Mouse (Mus musculus) cerebellum, postnatal 14 days (tissue): Measurements from ENCODE around the gene Eif3k.

Experiments used
- DNase-seq, 2 experiments: peaks; one replicate each; pipeline ENCODE4 v3.0.0; 2021; ENCODE audit warnings: mixed read lengths in 2 of 2

Gene Eif3k

DNA sequence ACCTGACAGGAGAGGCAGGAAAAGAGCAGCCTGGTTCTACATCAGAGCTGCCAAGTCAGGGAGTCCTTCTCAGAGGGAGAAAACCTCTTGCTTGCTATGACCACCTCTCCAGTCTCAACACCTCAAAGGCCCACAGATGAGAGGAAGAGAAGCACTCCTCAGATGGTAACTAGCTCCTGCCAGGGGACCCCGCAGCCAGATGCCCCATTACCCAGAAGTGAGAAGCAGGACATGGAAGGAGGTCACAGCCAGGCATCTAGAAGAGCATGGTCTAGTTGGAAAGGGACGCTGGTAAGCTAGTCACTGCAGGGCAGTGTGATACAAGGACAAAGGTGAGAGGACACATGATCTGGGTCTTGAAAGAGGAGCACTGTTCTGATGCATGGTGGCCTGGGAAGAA is 47.8 kb downstream of the Eif3k start:
- no peak for DNase-seq

DNA sequence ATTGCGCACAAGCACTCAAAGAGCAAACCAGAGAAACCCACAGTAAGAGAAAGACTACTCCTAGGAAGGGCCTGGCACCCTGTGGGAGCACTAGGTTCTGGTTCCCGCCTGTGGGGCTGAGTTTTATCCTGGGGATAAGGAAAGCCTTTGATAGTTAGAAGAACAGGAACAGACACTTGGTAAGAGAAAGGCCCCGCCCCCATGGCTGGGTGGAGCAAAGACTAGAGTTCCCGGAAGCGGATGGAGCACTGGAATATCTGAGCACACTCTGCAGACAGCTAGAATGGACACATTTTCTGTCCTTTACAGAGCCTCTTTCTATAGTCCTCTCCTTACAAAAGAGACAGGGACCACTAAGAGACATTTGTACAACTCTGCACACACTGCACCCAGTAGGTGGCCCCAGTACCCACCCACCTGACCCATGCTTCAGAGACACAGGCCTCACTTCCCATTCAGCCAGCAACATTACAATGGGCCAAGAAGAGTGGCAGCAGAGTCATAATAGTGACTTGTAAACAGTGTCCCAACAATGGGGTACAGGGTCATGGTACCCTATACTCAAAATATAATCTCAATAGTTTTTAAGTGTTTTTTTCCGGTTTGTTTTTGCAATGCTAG is 49.1 kb downstream of the Eif3k start:
- no peak for DNase-seq

DNA sequence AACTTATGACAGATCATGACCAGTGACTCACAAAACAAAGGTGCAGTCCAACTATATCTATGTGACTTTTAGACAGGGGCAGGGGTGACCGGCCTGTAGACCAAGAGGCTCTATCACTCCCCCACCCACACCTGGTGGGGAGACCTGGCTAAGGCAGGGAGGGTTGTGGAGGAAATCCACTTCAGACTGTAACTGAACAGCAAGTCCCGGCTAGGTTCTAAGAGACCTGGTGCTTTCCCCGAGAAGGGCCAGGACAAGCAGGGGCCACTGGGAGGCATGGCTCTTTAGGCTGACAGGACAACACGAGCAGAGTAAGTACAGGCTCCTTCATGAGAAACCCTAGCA is 50.0 kb downstream of the Eif3k start:
- DNase-seq: no peak

DNA sequence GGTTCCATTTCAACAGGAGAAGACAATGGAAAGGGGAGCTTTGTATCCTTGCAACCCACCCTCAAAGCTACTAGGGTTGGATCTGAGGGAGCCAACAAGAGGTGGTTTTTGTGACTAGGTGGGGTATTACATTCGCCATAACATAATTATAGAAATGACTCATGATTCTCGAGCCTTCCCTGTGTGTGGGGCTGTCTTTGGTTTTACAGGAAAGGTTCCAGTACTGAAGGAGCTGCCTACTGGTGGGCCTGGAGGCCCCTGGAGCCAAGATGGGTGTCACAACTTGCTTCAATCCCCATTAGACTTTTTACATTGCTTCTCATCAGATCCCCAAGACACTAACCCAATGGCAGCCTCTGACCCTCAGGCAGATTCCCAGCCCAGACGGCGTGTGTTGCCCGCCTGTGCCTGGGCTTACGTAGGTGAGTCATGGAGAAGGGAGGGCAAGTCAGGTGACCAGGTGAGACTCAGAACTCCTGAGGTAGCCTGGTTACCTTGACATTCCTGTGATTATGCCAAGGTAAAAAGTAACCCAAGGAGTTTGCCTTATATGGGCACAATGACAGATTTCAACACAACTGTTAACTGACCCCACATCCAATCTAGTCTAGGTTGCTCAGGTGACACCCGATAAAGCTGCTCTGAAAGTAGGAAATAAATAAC is 50.5 kb downstream of the Eif3k start:
- DNase-seq: no peak

DNA sequence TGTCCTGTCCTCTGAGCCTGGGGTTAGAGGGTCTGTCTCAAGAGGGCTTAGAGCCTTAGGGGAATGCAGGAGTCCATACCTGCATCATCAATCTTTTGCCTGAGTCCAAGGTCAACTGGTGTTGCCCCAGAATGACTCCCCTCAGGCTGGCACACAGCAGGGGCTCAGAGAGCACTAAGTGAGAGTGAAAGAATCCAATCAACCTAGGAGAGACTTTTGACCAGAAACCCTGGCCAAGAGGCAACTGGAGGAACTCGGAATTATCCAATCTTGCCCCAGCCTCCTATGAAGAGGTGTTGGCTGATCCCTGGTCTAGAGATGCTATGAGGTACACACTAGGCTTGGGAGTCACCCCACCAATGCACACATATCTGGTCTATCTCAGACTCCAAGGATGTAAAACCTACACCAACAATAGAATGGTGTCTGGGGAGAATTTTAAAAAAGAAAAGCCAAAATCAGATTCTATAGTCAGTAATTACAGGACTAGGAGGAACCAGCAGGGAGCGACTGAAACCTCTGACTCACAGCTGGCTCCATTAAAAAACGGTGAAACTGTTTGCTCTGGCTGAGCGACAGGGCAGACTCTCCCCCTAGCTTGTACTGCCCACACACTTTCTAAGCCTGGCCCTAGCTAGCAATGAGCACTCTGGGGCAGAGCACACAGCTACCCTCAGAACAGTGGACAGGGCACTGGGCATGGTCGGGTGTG is 51.2 kb downstream of the Eif3k start:
- DNase-seq: no peak

DNA sequence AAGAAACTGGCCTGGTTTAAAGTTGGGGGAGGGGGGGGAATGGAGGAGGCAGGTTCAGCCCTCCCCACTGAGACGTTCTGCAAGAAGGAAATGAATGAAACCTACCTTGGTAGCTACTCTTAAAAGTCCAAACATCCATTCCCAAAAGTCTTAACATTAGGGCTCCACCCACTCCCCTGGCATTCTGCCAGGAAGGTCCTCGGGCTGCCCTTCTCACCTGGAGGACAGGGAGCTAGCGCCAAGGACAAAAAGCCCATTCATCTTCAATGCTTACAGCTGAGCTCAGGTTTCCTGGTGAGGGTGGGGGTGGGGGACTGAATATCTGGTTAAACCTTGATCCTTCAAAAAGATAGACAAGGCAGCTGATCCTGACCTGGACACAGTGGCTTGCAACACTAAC is 52.3 kb downstream of the Eif3k start:
- no peak for DNase-seq

DNA sequence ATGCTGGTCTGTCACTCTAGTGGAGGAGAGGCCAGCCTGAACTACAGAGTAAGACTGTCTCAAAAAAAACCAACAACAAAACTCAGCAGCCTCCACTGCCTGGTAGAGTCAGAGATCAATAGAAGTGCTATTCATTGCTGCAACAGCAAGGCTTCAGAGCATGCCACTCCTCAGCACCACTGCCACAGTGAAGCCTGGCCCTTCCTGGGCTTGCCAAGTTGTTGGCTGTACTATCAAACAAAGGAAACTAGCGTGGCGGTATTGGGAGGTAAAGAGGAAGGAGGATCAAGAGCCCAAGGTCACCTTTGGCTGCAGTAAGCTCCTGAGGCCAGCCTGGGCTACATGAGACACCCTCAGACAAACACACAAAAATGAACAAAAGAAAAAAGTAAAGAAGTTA is 55.5 kb downstream of the Eif3k start:
- no peak for DNase-seq

DNA sequence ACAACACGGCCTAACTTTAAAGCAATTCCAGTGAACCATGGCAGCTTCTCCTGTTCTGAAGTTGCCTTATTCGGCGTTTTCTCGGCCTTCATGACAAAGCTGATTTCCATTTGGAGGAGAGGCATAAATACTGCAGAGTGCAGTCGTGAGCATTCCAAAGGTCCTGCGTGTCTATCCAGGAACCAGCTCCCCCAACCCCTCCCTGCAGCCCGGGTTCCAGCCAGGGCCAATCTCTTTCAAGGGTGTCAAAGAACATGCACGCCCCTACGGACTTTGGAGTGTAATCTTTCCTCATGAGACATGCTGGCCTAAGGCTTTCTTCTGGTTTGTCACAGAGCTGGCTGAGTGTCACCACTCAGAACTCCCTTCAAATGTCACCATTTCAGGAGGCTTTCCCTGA is 56.3 kb downstream of the Eif3k start:
- DNase-seq: no peak

DNA sequence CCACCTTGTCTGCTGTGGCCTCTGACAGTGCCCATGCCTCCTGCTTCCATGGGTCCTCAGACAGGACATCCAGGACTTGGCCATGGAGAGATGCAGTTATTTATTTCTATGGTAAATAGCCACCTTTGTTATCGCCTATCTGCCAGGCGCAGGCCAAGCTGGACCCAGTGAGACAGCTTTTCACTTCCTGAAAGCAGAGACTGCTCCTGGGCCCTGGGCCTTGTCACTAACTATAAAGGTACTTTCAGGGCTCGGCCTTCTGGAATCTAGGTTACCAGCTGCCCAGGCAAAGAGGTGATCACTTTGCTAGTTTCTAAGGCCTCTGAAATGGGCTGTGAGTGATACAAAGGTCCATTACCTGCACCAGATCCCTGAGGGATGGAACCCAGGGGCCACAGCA is 56.9 kb downstream of the Eif3k start:
- no peak for DNase-seq

DNA sequence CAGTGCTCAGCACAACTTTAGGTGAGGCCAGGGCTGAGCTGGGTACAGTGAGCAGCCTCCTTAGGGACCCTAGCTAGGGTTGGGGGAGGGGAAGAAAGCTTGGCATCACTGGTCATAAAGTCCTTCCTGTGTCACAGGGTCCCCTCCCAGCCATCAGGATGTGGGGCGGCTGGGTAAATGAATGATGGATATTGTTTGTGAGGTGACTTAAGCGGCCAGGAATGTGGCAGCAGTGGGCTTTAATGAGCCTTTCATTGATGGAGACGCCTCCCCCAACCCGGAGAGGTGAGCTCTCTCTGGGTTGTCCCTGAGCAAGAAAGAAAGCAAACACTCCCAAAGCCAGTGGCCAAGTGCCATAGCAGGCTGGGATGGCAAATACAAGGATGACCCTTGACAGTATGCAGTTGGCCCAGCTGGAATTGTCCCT is 57.8 kb downstream of the Eif3k start:
- no peak for DNase-seq

DNA sequence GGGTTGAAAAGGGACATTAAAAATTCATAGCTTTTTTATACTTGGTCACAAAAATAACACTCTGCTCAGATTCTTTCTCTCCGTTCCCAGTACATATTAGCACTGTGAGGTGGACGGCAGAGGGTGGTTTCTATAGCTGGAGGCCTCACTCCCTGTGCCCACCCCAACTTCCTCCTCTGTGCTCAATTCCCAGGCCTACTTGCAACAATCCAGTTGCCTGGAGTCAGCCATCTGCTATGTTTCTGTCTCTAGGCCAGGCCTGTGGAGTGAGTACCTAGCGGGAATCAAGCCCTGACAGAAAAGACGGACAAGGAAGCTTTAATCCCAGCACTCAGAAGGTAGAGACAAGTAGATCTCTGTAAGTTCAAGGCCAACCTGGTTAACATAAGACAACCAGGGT is 59.1 kb downstream of the Eif3k start:
- DNase-seq: peak; percentile 40 to 51

DNA sequence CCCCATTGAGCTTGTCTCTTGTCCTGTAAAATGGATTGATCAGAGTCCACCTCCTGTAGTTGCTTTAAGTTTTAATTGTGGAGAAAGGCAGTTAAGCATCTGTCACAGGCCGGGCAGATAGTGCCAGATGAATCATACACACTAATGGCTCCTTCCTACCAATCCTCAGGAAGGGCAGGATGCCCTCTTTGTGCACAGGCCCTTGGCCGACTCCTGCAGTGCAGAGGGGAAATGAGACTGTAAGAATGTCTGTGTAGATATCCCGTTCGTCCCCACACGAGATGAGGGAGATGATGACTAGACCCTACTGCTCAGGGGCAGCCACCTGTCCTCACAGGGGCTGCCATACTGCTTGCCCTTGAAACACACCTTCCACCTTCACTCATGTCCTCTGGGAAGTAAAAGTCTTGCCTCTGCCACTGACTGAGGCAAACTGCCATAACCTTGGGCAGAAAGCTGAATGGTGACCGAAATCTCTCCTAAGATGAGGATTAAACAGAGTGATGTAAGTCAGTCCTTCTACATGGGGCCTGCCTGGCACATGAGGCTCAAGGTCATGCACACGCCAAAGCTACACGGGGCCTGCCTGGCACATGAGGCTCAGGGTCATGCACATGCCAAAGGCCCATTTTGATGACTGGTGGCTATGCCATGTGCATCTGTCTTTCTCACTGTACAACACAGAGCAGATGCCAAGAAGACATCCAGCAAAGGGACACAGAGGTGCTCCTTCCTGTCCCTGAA is 59.8 kb downstream of the Eif3k start:
- DNase-seq: peak; percentile 35 to 48
